Mouse (Mus musculus): ENCODE results near the gene Nrxn2.
A peak's percentile ranks its signal among the peaks of the same experiment; 100 is the strongest.

The Nrxn2 gene

GRCm38 (mm10) chr19:6525023-6525422 is 106.5 kb downstream of the Nrxn2 start:
- no peak for DNase-seq

GRCm38 (mm10) chr19:6526010-6526409 is 107.5 kb downstream of the Nrxn2 start:
- DNase-seq: no peak

GRCm38 (mm10) chr19:6527439-6527838 is 108.9 kb downstream of the Nrxn2 start:
- no peak for DNase-seq

GRCm38 (mm10) chr19:6527839-6528531 is 109.5 kb downstream of the Nrxn2 start:
- DNase-seq: no peak

GRCm38 (mm10) chr19:6529265-6529985 is 110.9 kb downstream of the Nrxn2 start:
- DNase-seq: no peak

- no peak for DNase-seq
Observed at GRCm38 (mm10) chr19:6530359-6530758, 111.8 kb downstream of the Nrxn2 start.

- peak in 1 of 2 experiments; percentile 31 for DNase-seq
Observed at GRCm38 (mm10) chr19:6531011-6531631, 112.6 kb downstream of the Nrxn2 start.

- peak in 1 of 2 experiments; percentile 22 for DNase-seq
Observed at GRCm38 (mm10) chr19:6531832-6532471, 113.4 kb downstream of the Nrxn2 start.

- no peak for DNase-seq
Observed at GRCm38 (mm10) chr19:6532656-6533055, 114.1 kb downstream of the Nrxn2 start.

GRCm38 (mm10) chr19:6533290-6534117 is 115.0 kb downstream of the Nrxn2 start:
- DNase-seq: no peak

GRCm38 (mm10) chr19:6534118-6534415 is 115.5 kb downstream of the Nrxn2 start:
- no peak for DNase-seq

GRCm38 (mm10) chr19:6536201-6536600 is 117.7 kb downstream of the Nrxn2 start:
- DNase-seq: no peak

- no peak for DNase-seq
Observed at GRCm38 (mm10) chr19:6536696-6537095, 118.2 kb downstream of the Nrxn2 start.

GRCm38 (mm10) chr19:6537526-6537925 is 119.0 kb downstream of the Nrxn2 start:
- DNase-seq: no peak

GRCm38 (mm10) chr19:6538546-6538945 is 120.0 kb downstream of the Nrxn2 start:
- DNase-seq: no peak

GRCm38 (mm10) chr19:6539592-6539991 is 121.1 kb downstream of the Nrxn2 start:
- DNase-seq: no peak

- DNase-seq: no peak
Observed at GRCm38 (mm10) chr19:6540191-6540590, 121.7 kb downstream of the Nrxn2 start.

GRCm38 (mm10) chr19:6541521-6541920 is 123.0 kb downstream of the Nrxn2 start:
- no peak for DNase-seq

GRCm38 (mm10) chr19:6542367-6543034 is 124.0 kb downstream of the Nrxn2 start, which contains the start of gene Slc22a12:
TSS of gene Slc22a12 (minus strand) at chr19:6543032.
- no peak for DNase-seq

GRCm38 (mm10) chr19:6543035-6543383 is 124.5 kb downstream of the Nrxn2 start:
- no peak for DNase-seq

- no peak for DNase-seq
Observed at GRCm38 (mm10) chr19:6543518-6543917, 125.0 kb downstream of the Nrxn2 start.

GRCm38 (mm10) chr19:6544712-6545111 is 126.2 kb downstream of the Nrxn2 start:
- DNase-seq: no peak
